Mouse (Mus musculus) testis, adult 2 months (tissue): Measurements from ENCODE around the gene Olfr513. TPM values are rescaled to one million over a fixed set of nuclear protein-coding genes. Genes with fewer than 3 reads are reported as not detected.

Experiments
- H3K27ac ChIP-seq: fragments of 200-500 bp; 2 replicates; pipeline ENCODE4 v1.5.1; 2012; ENCODE audit warnings: low read depth, low read length; ENCODE audit not compliant: control insufficient read depth, insufficient read depth
- H3K27me3 ChIP-seq: fragments of 200-500 bp; 2 replicates; pipeline ENCODE4 v1.6.1; 2012; ENCODE audit warnings: mild to moderate bottlenecking, low read length, moderate library complexity; ENCODE audit not compliant: control insufficient read depth, insufficient read depth
- H3K36me3 ChIP-seq: fragments of 200-500 bp; 2 replicates; pipeline ENCODE4 v1.6.1; 2012; ENCODE audit warnings: mild to moderate bottlenecking, low read length; ENCODE audit not compliant: control insufficient read depth, insufficient read depth
- H3K4me1 ChIP-seq: fragments of 200-500 bp; 2 replicates; pipeline ENCODE4 v1.6.1; 2012; ENCODE audit warnings: low read length; ENCODE audit not compliant: control insufficient read depth, insufficient read depth
- H3K4me3 ChIP-seq: fragments of 200-500 bp; 2 replicates; pipeline ENCODE4 v1.5.1; 2012; ENCODE audit warnings: low read depth, mild to moderate bottlenecking, low read length, moderate library complexity, mixed read lengths; ENCODE audit not compliant: control insufficient read depth
- CTCF ChIP-seq: fragments of 200-500 bp; IDR thresholded peaks from 2 replicates; pipeline ENCODE4 v1.5.1; 2012; ENCODE audit warnings: low read depth, mild to moderate bottlenecking, inconsistent platforms, low read length, moderate library complexity; ENCODE audit not compliant: control insufficient read depth, insufficient read depth, insufficient replicate concordance
- POLR2A ChIP-seq: fragments of 200-500 bp; IDR thresholded peaks from 2 replicates; pipeline ENCODE4 v1.6.1; 2012; ENCODE audit warnings: low read depth, mild to moderate bottlenecking, inconsistent platforms, low read length, moderate library complexity; ENCODE audit not compliant: control insufficient read depth
- polyA plus RNA-seq: library from polyadenylated mRNA; depleted of rRNA; stranded (reverse); fragments of >200 nt; gene quantifications from 2 replicates; pipeline ENCODE4 v1.2.3, GENCODE M21; 2012; rRNA removed

The Olfr513 gene
- polyA plus RNA-seq = not detected in 2 replicates

GRCm38 (mm10) chr7:108750673-108751072, at the start of gene Olfr513:
Gene Olfr513 (plus strand): TSS chr7:108750973.
- Histone ChIP-seq H3K4me1 (no peaks in the 10 kb centered on the region), H3K27me3 (no peaks in the 10 kb centered on the region), H3K36me3 (no peaks in the 10 kb centered on the region), H3K27ac (no peak within 1 kb of the TSS), H3K4me3 (no peak within 1 kb of the TSS)
- TF ChIP-seq CTCF (no peak), POLR2A (no peak)

GRCm38 (mm10) chr7:108713020-108713419, 37.8 kb upstream of the Olfr513 start, which contains the start of gene Olfr512:
Gene Olfr512 (plus strand): TSS chr7:108713320.
- Histone ChIP-seq H3K36me3 (no peaks in the 10 kb centered on the region), H3K4me1 (no peaks in the 10 kb centered on the region), H3K4me3 (no peak within 1 kb of the TSS), H3K27ac (no peak within 1 kb of the TSS), H3K27me3 (no peaks in the 10 kb centered on the region)
- TF ChIP-seq CTCF = no peak
- TF ChIP-seq POLR2A = no peak

- H3K36me3 ChIP-seq = no peaks in the 10 kb centered on the region
- no peak overlapping the region for H3K27ac ChIP-seq
- H3K4me3 ChIP-seq = no peak overlapping the region
- no peaks in the 10 kb centered on the region for H3K4me1 ChIP-seq
- no peaks in the 10 kb centered on the region for H3K27me3 ChIP-seq
- no peak for TF ChIP-seq POLR2A
- no peak for TF ChIP-seq CTCF
Measured at GRCm38 (mm10) chr7:108760411-108760810, 9.6 kb downstream of the Olfr513 start.

GRCm38 (mm10) chr7:108797205-108797933, 46.6 kb downstream of the Olfr513 start:
- no peaks in the 10 kb centered on the region for H3K36me3 ChIP-seq
- no peak overlapping the region for H3K4me3 ChIP-seq
- TF ChIP-seq CTCF = no peak
- TF ChIP-seq POLR2A = no peak
- no peaks in the 10 kb centered on the region for H3K4me1 ChIP-seq
- H3K27ac ChIP-seq = no peak overlapping the region
- no peaks in the 10 kb centered on the region for H3K27me3 ChIP-seq

Other genes starting within 250 kb of the Olfr513 start
- gene Olfr502, start 225.9 kb upstream of the Olfr513 start, polyA plus RNA-seq = not detected in 2 replicates
- not detected in 2 replicates for gene Olfr503, start 206.4 kb upstream of the Olfr513 start, polyA plus RNA-seq
- not detected in 2 replicates for gene Olfr504, start 185.2 kb upstream of the Olfr513 start, polyA plus RNA-seq
- not detected in 2 replicates for gene Olfr506, start 140.2 kb upstream of the Olfr513 start, polyA plus RNA-seq
- gene Olfr507, start 129.2 kb upstream of the Olfr513 start, polyA plus RNA-seq = not detected in 2 replicates
- not detected in 2 replicates for gene Olfr508, start 121.0 kb upstream of the Olfr513 start, polyA plus RNA-seq
- gene Olfr509, start 99.1 kb upstream of the Olfr513 start, polyA plus RNA-seq = not detected in 2 replicates
- not detected in 2 replicates for gene Olfr510, start 84.6 kb upstream of the Olfr513 start, polyA plus RNA-seq
- 0.10 and 0.12 TPM in 2 replicates for gene Olfr512, start 37.7 kb upstream of the Olfr513 start, polyA plus RNA-seq
- not detected in 2 replicates for gene Olfr514, start 75.0 kb downstream of the Olfr513 start, polyA plus RNA-seq
- not detected in 2 replicates for gene Olfr516, start 99.6 kb downstream of the Olfr513 start, polyA plus RNA-seq
- not detected in 2 replicates for gene Olfr517, start 121.4 kb downstream of the Olfr513 start, polyA plus RNA-seq
- gene Olfr518, start 134.0 kb downstream of the Olfr513 start, polyA plus RNA-seq = not detected in 2 replicates
- not detected in 2 replicates for gene Olfr519, start 143.4 kb downstream of the Olfr513 start, polyA plus RNA-seq
- 0.06 and 0.10 TPM in 2 replicates for gene Nlrp10, start 179.2 kb downstream of the Olfr513 start, polyA plus RNA-seq
- gene Eif3f, start 183.4 kb downstream of the Olfr513 start, polyA plus RNA-seq = 54.7 and 70.9 TPM in 2 replicates
- gene Tub, start 199.4 kb downstream of the Olfr513 start, polyA plus RNA-seq = 11.8 and 12.5 TPM in 2 replicates